Mouse (Mus musculus) thymus, postnatal 14 days (tissue): ENCODE results near the gene Ccdc73.
A peak's percentile ranks its signal among the peaks of the same experiment; 100 is the strongest.
"Not testable (repeated sequence)": the region's sequence is repeated elsewhere in the genome, so short reads cannot be mapped to it uniquely, and the experiment has no call there.

Experiments
- DNase-seq: peaks from one replicate; pipeline ENCODE4 v3.0.0; 2021

Gene Ccdc73

DNA sequence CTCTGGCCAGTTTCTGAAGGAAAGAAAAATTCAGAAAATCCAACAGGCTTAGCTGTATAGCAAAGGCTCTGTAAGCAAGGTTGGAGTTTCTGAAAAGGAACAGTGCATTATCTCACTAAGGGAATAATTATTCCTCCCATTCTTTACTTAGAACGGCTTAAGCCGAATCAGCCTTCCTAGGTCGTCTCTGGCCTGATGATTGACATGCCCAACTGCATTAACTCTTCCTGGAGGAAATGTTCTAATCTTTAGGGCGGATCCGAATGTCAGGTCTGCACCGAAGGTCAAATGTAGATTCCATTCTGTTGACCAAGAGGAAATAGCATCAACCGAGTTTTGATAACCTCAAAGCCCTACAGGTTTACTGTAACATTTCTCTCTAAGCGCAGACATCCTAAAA is 11.2 kb downstream of the Ccdc73 start:
- no peak for DNase-seq

- no peak for DNase-seq
Observed at GRCm38 (mm10) chr2:104886109-104886508, 18.5 kb downstream of the Ccdc73 start.

- not testable (repeated sequence) for DNase-seq
Observed at GRCm38 (mm10) chr2:104887331-104887730, 19.7 kb downstream of the Ccdc73 start.

GRCm38 (mm10) chr2:104887882-104888566 is 20.4 kb downstream of the Ccdc73 start:
- DNase-seq = peak; percentile 69

GRCm38 (mm10) chr2:104899975-104900374 is 32.4 kb downstream of the Ccdc73 start:
- no peak for DNase-seq

GRCm38 (mm10) chr2:104915709-104916108 is 48.1 kb downstream of the Ccdc73 start:
- peak; percentile 23 for DNase-seq

GRCm38 (mm10) chr2:104964492-104964891 is 96.9 kb downstream of the Ccdc73 start:
- DNase-seq = no peak

GRCm38 (mm10) chr2:104981712-104982111 is 114.1 kb downstream of the Ccdc73 start:
- no peak for DNase-seq

GRCm38 (mm10) chr2:104985796-104986195 is 118.2 kb downstream of the Ccdc73 start:
- DNase-seq = no peak

DNA sequence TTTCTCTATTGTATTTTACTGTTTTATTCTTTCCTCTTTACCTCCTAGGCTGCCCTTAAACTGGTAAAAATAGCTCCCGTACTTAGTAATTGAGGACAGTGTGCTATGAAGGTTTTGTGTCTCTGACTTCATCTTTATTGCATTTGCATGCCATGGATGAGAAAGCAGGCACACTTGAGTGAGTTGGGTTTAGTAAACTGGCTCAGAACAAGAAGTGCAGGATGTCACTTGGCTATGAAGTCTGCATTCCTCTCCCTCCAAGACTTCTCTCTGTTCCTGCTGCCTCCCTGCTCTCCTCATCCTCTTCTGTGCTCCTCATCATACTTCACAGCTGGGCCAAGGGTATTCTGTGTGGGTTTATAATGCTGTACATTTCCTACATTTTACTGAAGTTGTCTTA is 121.4 kb downstream of the Ccdc73 start:
- DNase-seq = no peak

DNA sequence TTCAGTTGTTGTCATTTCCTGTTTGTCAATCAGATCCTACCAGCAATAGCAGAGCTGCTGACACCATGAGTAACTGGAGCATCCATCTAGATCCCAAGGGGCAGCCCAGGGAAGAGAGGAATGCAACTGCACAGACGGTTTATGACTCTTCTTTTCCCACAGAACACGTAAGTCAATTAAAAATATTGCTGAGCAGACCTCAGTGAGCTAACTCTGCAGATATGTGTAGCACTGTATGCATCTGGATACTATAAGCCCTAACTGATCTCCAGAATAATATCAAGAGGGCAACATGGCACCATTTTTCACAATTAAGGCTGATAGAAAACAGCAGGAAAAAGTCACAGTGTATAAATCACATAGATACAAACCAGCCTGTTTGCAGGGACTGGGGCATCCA is 126.8 kb downstream of the Ccdc73 start:
- DNase-seq = no peak

DNA sequence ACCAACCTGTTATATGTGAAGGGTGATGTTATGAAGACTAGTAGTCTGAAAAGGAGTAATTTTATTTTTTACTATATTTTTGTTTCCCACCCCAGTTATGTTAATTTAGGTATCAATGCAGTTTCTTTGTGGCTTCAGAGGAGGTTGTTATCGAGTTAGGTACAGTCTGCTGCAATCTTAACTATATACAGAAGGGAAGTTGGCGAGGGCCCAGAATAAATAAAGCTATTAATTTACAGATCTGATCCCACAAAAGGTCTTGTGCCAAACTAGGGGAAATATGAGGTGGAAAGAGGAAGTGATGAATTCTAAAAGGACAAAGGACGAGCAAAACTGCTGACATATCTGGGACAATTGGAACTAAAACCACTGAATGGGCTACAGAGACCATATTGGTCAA is 128.6 kb downstream of the Ccdc73 start:
- DNase-seq = no peak

DNA sequence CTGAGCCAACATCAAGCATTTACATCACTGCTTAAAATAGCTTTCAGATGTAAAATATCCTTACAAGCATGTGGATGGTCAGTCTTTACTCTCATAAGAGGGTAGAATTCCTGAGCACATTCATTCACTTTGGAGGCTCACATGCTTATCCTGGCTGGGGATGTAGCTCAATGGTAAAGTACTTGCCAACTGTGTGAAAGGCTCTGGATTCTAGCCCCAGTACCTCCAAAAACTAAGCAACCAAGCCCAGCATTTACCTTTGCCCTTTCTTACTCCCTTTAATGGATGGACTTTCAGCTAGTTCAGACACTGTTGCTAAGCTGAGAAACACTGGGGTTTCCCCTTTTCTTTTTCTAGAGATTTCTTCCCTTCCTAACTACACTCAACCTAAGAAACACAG is 139.6 kb downstream of the Ccdc73 start:
- DNase-seq = no peak

GRCm38 (mm10) chr2:105016192-105016966 is 148.8 kb downstream of the Ccdc73 start:
- DNase-seq = no peak

DNA sequence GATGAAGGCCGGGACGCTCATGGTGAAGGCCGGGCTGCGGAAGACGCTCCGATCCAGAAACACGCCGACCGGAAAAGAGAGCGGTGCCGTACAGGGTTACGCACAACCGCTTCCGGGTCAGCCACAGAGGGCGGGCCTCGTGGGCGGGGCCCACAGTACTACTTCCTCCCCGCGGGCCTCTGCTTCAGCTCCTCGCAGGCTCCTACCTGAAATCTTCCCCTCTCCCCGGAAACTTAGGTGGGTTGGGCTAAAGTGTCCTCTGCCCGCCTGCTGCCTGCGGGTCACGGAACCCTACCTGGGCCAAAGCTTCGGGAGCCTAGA is 149.3 kb downstream of the Ccdc73 start, which contains the start of gene Eif3m:
Gene Eif3m, minus strand, starts transcription at position 114 of the 321 bp plus-strand sequence.
- peak; percentile 97 for DNase-seq

- DNase-seq = no peak
Observed at GRCm38 (mm10) chr2:105017802-105018201, 150.2 kb downstream of the Ccdc73 start.

DNA sequence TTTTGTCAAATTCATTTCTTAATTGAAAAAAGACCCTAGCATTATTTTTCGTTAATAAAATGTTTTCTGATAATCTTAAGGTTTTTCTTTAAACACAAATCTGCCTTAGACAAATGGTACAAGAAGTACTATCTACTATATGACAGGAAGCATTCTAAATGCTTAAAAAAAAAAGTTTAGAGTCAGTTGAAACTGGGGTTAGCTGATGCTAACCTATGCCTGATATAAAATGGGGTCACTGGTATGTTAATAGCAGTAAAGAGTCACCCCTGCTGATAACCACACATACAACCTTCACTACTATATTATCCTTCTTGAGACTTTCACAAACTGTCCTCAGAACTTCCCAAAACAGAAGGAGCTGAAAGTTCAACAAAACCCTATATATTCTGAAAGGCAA is 151.9 kb downstream of the Ccdc73 start:
- DNase-seq = no peak

GRCm38 (mm10) chr2:105021256-105021655 is 153.7 kb downstream of the Ccdc73 start:
- no peak for DNase-seq

DNA sequence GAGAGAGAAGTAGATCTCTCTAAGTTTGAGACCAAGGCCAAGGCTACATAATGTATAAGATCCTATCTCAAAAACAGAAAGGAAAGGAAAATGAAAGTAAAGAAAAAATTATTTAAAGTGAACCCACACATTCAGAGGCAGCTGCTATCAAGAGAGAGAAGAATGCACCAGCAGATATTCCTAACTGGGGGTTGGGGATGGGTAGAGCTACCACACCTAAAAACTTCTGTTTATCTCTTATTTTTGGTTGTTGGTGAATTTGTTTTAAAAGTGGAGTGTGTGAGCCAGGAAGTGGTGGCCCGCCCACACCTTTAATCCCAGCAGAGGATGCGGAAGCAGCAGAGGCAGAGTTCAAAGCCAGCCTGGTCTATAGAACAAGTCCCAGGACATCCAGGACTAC is 154.2 kb downstream of the Ccdc73 start:
- DNase-seq = peak; percentile 63

GRCm38 (mm10) chr2:105023031-105023615 is 155.5 kb downstream of the Ccdc73 start:
- DNase-seq = no peak

DNA sequence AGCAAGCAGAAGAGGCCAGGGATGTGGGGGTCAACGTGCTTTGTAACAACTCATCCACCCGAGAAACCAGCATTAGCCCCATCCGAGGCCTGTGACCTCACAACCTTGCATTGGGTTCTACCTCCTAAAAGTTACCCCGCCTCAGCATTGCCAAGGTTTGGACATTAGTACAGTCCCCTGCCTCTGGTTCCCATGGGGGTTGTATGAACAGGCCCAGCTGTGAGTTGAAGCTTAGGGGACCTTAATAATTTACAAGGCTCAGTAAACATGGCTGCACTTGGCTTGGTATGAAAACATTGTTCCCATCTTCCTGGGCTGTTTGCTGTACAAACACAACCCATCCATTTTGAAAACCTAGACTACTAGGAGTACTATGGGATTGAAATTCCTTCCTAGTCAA is 156.2 kb downstream of the Ccdc73 start:
- DNase-seq = no peak

DNA sequence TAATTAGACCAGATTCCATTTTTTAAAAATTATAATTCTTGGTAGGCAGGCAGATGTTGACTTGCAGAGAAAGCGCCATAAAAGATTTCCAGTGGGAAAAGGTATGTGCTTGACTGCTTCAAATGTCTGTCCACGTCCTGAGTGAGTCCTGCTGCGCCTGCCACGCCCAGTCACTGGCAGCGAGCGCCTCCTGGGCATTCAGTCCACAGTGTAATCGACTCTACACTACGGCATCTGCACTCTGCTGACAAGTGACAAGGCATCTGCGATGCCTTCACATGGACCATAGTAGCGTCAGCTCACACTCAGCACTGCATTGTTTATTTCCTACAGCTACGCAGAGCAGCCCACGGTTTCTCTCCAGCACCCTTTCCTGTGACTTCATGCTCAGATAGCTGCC is 158.0 kb downstream of the Ccdc73 start:
- not testable (repeated sequence) for DNase-seq

DNA sequence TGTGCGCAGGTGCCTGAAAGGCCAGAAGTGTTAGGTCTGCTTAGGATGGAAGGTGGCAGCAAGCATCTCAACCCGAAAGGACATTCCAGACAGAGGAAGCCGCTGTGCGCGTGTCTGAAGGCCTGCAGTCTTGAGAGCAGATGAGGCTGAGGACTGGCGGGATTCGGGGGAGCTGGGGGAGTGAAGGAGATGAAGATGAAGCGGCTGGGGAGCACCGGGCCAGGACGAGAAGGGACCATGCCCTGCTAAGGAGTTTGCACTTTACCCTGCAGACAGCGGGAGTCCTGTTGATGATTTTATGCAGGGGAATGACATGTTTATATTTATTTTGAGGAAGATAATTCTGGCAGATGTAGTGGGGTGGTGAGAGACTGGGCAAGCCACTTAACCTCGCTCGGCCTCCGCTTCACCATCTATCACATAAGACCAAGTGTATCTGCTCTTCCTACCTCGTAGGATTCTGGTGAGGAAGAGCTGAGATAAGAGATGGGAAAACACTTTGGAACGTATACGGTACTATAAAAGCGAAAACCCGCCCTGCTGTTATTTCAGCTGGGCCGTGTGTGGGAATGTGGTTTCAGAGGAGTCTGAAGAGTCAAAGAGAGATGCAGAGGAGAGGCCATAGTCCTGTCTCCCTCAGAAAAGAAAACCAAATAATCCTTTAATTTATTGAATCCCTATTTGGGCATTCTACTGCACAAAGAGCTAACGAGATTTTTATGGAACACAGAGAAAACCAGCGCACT is 159.5 kb downstream of the Ccdc73 start:
- no peak for DNase-seq
